Mouse (Mus musculus) neural tube, embryonic 13.5 days (tissue): Measurements from ENCODE around the gene Gabre. TPM values are rescaled to one million over a fixed set of nuclear protein-coding genes. Genes with fewer than 3 reads are reported as not detected.

Source experiments
- ATAC-seq: fragments of 200-750 bp; cut with Nextera tagmentation; 2 replicates; pipeline ENCODE4 v1.8.0; 2017; ENCODE audit warnings: low read depth, mild to moderate bottlenecking, moderate TSS enrichment, moderate library complexity
- H3K27ac ChIP-seq: fragments of 300-500 bp; sonication (generic); replicated peaks from 2 replicates; pipeline ENCODE4 v1.5.1; 2015; ENCODE audit warnings: moderate library complexity, mild to moderate bottlenecking, inconsistent platforms
- H3K27me3 ChIP-seq: fragments of 300-500 bp; sonication (generic); 2 replicates; pipeline ENCODE4 v1.6.1; 2015; ENCODE audit warnings: mild to moderate bottlenecking, inconsistent platforms
- H3K36me3 ChIP-seq: fragments of 300-500 bp; sonication (generic); 2 replicates; pipeline ENCODE4 v1.6.1; 2015; ENCODE audit warnings: mild to moderate bottlenecking, inconsistent platforms
- H3K4me1 ChIP-seq: fragments of 300-500 bp; sonication (generic); replicated peaks from 2 replicates; pipeline ENCODE4 v1.6.1; 2015; ENCODE audit warnings: inconsistent platforms
- H3K4me2 ChIP-seq: fragments of 300-500 bp; sonication (generic); 2 replicates; pipeline ENCODE4 v1.6.1; 2015; ENCODE audit warnings: inconsistent platforms, mild to moderate bottlenecking, moderate library complexity
- H3K4me3 ChIP-seq: fragments of 300-500 bp; sonication (generic); 2 replicates; pipeline ENCODE4 v1.5.1; 2015; ENCODE audit warnings: mild to moderate bottlenecking, inconsistent platforms
- H3K9ac ChIP-seq: fragments of 300-500 bp; sonication (generic); 2 replicates; pipeline ENCODE4 v1.6.1; 2015; ENCODE audit warnings: moderate library complexity, mild to moderate bottlenecking, inconsistent platforms
- H3K9me3 ChIP-seq: fragments of 300-500 bp; sonication (generic); 2 replicates; pipeline ENCODE4 v1.6.1; 2016; ENCODE audit warnings: inconsistent platforms
- WGBS: fragments of 180-500 bp; shearing (Covaris S2); methylation state at CpG from one replicate; pipeline ENCODE4 v1.1.7; 2015; 5-methylcytosine and 5-hydroxymethylcytosine counted together
- microRNA counts: library from miRNA; unstranded; fragments of <30 nt; microRNA quantifications from one replicate; lab custom pipeline; 2016
- microRNA-seq: library from miRNA; unstranded; fragments of <30 nt; microRNA quantifications from one replicate; pipeline ENCODE4, GENCODE M21; 2016
- polyA plus RNA-seq: library from polyadenylated mRNA; unstranded; fragments of >200 nt; fragmentation: Nextera tagmentation; extraction: Ambion mirVana; gene quantifications from 2 replicates; pipeline ENCODE4 v1.2.1, GENCODE M21; 2015

The Gabre gene
- 0.39 and 0.70 TPM in 2 replicates for polyA plus RNA-seq

GRCm38 (mm10) chrX:72274659-72275371 is at the start of gene Gabre:
Gene Gabre (minus strand): TSS chrX:72274803.
- WGBS = 22% methylated on average over 29 of the region's 36 CpGs
- Histone ChIP-seq H3K36me3 (no peaks in the 10 kb centered on the region), H3K4me2 (peak within 1 kb of the TSS; percentile 64), H3K27me3 (no peaks in the 10 kb centered on the region), H3K9me3 (no peaks in the 10 kb centered on the region), H3K4me1 (no peaks in the 10 kb centered on the region; the same call in 1 of the 2 replicates), H3K4me3 (peak within 1 kb of the TSS; percentile 41), H3K9ac (peak within 1 kb of the TSS; percentile 50), H3K27ac (no peak within 1 kb of the TSS)
- ATAC-seq = peak; percentile 81

GRCm38 (mm10) chrX:72297812-72298211 is 23.2 kb upstream of the Gabre start:
- ATAC-seq = no peak
- Histone ChIP-seq H3K9ac (no peak overlapping the region), H3K36me3 (no peaks in the 10 kb centered on the region), H3K4me3 (no peak overlapping the region), H3K27me3 (no peaks in the 10 kb centered on the region), H3K27ac (no peak overlapping the region), H3K4me1 (no peaks in the 10 kb centered on the region), H3K9me3 (no peaks in the 10 kb centered on the region), H3K4me2 (no peak overlapping the region)
- WGBS = 89% methylated on average over 2 of the region's 2 CpGs

- no peak for ATAC-seq
- H3K4me3 ChIP-seq = peak overlapping the region; percentile 41; the same call in 1 of the 2 replicates
- 80% methylated on average over 1 of the region's 1 CpGs for WGBS
Measured at GRCm38 (mm10) chrX:72275372-72275663, 715 bp upstream of the Gabre start.

GRCm38 (mm10) chrX:72273966-72274658 is 491 bp downstream of the Gabre start:
- no peaks in the 10 kb centered on the region for H3K9me3 ChIP-seq
- no peaks in the 10 kb centered on the region for H3K36me3 ChIP-seq
- no peaks in the 10 kb centered on the region; the same call in 1 of the 2 replicates for H3K4me1 ChIP-seq
- H3K9ac ChIP-seq = peak overlapping the region; percentile 50; the same call in 1 of the 2 replicates
- H3K27ac ChIP-seq = no peak overlapping the region
- H3K4me2 ChIP-seq = peak overlapping the region; percentile 64
- WGBS = 23% methylated on average over 27 of the region's 27 CpGs
- no peaks in the 10 kb centered on the region for H3K27me3 ChIP-seq
- peak; percentile 67 for ATAC-seq
- peak overlapping the region; percentile 41 for H3K4me3 ChIP-seq

More at GRCm38 (mm10) chrX:72275372-72275663, 715 bp upstream of the Gabre start:
- Histone ChIP-seq H3K27me3 (no peaks in the 10 kb centered on the region), H3K9ac (no peak overlapping the region), H3K36me3 (no peaks in the 10 kb centered on the region), H3K4me1 (no peaks in the 10 kb centered on the region; the same call in 1 of the 2 replicates), H3K4me2 (peak overlapping the region; percentile 64), H3K27ac (no peak overlapping the region), H3K9me3 (no peaks in the 10 kb centered on the region)

GRCm38 (mm10) chrX:72270637-72271036 is 4.0 kb downstream of the Gabre start:
- no peak overlapping the region for H3K4me2 ChIP-seq
- H3K27me3 ChIP-seq = no peaks in the 10 kb centered on the region
- 89% methylated on average over 11 of the region's 11 CpGs for WGBS
- H3K9me3 ChIP-seq = no peaks in the 10 kb centered on the region
- H3K9ac ChIP-seq = no peak overlapping the region
- no peaks in the 10 kb centered on the region for H3K36me3 ChIP-seq
- no peak overlapping the region for H3K4me3 ChIP-seq
- H3K27ac ChIP-seq = no peak overlapping the region
- ATAC-seq = no peak
- H3K4me1 ChIP-seq = no peaks in the 10 kb centered on the region; the same call in 1 of the 2 replicates

GRCm38 (mm10) chrX:72221717-72222116 is 52.9 kb downstream of the Gabre start, which contains the start of gene Magea4:
Gene Magea4 (plus strand): TSS chrX:72222017.
- no peak within 1 kb of the TSS for H3K4me2 ChIP-seq
- no peak within 1 kb of the TSS for H3K4me3 ChIP-seq
- ATAC-seq = no peak
- whole genome bisulfite sequencing = 78% methylated on average over 2 of the region's 2 CpGs
- no peaks in the 10 kb centered on the region for H3K9me3 ChIP-seq
- no peak within 1 kb of the TSS for H3K9ac ChIP-seq
- no peaks in the 10 kb centered on the region for H3K4me1 ChIP-seq
- no peaks in the 10 kb centered on the region for H3K27me3 ChIP-seq
- H3K36me3 ChIP-seq = no peaks in the 10 kb centered on the region
- H3K27ac ChIP-seq = no peak within 1 kb of the TSS

MicroRNAs within 50 kb of the gene (microRNA counts, 519-probe panel; counts per million panel counts)
- microRNA mmu-miR-224 (lab: Ali Mortazavi, UCI) (1,322 counts per million, percentile 4 among the panel's probes with 10 or more counts), microRNA mmu-miR-452 (lab: Ali Mortazavi, UCI) (not detected)

Small RNA genes within 50 kb of the gene (microRNA-seq; reads per million reads assigned to microRNA genes)
- gene Mir224 (29.5 reads per million, percentile 38 among the genes with 10 or more reads in this experiment), gene Mir452 (15.0 reads per million, percentile 31 among the genes with 10 or more reads in this experiment)

Other genes with a start within 250 kb of the Gabre start
- not detected in 2 replicates for gene Magea4, start 52.8 kb downstream of the Gabre start, polyA plus RNA-seq
- not detected in 2 replicates for gene Magea10, start 112.1 kb upstream of the Gabre start, polyA plus RNA-seq